Mouse (Mus musculus): ENCODE data around the gene Pm20d1. TPM values are rescaled to one million over a fixed set of nuclear protein-coding genes. Genes with fewer than 3 reads are reported as not detected.

Gene Pm20d1
- polyA plus RNA-seq, 1 experiment from 2014 or later, result 0.08 TPM

- Histone ChIP-seq H3K4me1 (ENCODE audit: control insufficient read depth, insufficient read depth, low read length) (no peaks in the 10 kb centered on the region), H3K27me3 (ENCODE audit: control insufficient read depth, insufficient read depth, low read length) (no peaks in the 10 kb centered on the region), H3K27ac (ENCODE audit: low read depth, low read length) (no peak overlapping the region), H3K4me2 (ENCODE audit: low read depth, low read length) (no peak overlapping the region), H3K4me3 (ENCODE audit: low read depth, low read length) (no peak overlapping the region), H3K9me3 (ENCODE audit: control insufficient read depth, low read length) (no peaks in the 10 kb centered on the region), H3K9ac (replicated peaks; ENCODE audit: low read depth, low read length) (no peak overlapping the region), H3K36me3 (ENCODE audit: control insufficient read depth, insufficient read depth, low read length) (no peaks in the 10 kb centered on the region)
- 96% methylated on average over 6 of the region's 6 CpGs for WGBS
- ATAC-seq (ENCODE audit: low read depth), result no peak
These were observed 40.0 kb upstream of the Pm20d1 start for GRCm38 (mm10) chr1:131757211-131757610.

DNA sequence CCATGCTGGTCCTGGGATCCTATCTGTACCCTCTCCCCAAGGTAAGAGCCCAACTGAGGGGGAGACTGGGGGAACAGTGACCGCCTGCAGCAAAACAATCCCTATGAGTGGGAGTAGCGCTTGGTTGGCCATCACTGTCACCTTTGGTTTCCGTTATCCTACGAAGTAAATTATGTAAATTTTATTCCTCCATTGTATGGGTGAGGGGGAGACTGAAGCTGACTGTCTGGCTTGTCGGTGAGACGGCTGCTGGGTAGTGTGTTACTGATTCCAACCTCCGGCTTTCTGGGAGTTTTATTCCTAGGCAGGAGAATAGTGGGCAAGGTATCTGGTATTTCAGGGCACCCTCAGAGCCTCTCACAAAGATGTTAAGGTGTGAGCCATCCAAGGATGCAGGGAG is 38.4 kb upstream of the Pm20d1 start:
- H3K36me3 ChIP-seq (ENCODE audit: control insufficient read depth, insufficient read depth, low read length), result no peaks in the 10 kb centered on the region
- H3K4me1 ChIP-seq (ENCODE audit: control insufficient read depth, insufficient read depth, low read length), result no peaks in the 10 kb centered on the region
- H3K4me3 ChIP-seq (ENCODE audit: low read depth, low read length), result no peak overlapping the region
- no peak overlapping the region for H3K9ac ChIP-seq (replicated peaks; ENCODE audit: low read depth, low read length)
- no peak for ATAC-seq (ENCODE audit: low read depth)
- WGBS, result 54% methylated on average over 7 of the region's 7 CpGs
- no peak overlapping the region for H3K27ac ChIP-seq (ENCODE audit: low read depth, low read length)
- no peak overlapping the region for H3K4me2 ChIP-seq (ENCODE audit: low read depth, low read length)
- no peaks in the 10 kb centered on the region for H3K27me3 ChIP-seq (ENCODE audit: control insufficient read depth, insufficient read depth, low read length)
- H3K9me3 ChIP-seq (ENCODE audit: control insufficient read depth, low read length), result no peaks in the 10 kb centered on the region

DNA sequence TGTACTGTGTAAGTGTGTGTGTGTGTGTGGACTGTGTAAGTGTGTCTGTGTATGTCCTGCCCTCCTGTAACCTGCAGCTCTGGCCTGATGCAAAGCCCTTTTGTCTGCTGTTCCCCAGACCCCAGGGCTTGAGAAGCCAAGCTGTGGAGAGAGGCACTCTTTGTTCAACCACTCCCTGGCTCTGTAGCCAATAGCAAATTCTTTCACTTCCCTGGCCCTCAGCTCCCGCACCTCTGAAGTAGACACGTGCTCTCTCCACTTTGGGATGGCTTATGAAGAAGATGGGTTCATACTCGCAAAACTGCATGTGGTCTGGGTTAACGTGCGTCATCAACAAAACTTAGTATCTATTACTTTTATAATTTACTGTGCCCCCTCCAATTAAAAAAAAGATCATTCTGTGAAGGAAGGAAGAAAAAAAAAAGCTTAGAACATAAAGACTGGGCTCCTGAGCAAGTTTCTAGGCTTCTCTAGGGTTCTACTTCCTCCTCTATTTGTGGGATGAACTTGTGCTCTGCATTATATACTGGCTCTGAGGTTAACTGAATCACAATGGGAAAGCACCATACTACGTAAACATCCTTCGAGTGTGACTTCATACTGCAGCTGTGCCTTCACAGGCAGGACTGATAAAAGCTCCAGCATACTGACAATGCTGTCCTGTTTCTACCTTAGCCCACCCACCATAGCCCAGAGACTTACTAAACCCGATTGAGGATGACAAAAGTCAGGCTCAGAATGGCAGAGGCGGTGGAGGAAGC is 37.3 kb upstream of the Pm20d1 start:
- H3K27me3 ChIP-seq (ENCODE audit: control insufficient read depth, insufficient read depth, low read length), result no peaks in the 10 kb centered on the region
- H3K27ac ChIP-seq (ENCODE audit: low read depth, low read length), result no peak overlapping the region
- ATAC-seq (ENCODE audit: low read depth), result no peak
- no peaks in the 10 kb centered on the region for H3K36me3 ChIP-seq (ENCODE audit: control insufficient read depth, insufficient read depth, low read length)
- no peaks in the 10 kb centered on the region for H3K4me1 ChIP-seq (ENCODE audit: control insufficient read depth, insufficient read depth, low read length)
- H3K9me3 ChIP-seq (ENCODE audit: control insufficient read depth, low read length), result no peaks in the 10 kb centered on the region
- no peak overlapping the region for H3K4me3 ChIP-seq (ENCODE audit: low read depth, low read length)
- H3K4me2 ChIP-seq (ENCODE audit: low read depth, low read length), result no peak overlapping the region
- H3K9ac ChIP-seq (replicated peaks; ENCODE audit: low read depth, low read length), result no peak overlapping the region
- 71% methylated on average over 9 of the region's 9 CpGs for WGBS

DNA sequence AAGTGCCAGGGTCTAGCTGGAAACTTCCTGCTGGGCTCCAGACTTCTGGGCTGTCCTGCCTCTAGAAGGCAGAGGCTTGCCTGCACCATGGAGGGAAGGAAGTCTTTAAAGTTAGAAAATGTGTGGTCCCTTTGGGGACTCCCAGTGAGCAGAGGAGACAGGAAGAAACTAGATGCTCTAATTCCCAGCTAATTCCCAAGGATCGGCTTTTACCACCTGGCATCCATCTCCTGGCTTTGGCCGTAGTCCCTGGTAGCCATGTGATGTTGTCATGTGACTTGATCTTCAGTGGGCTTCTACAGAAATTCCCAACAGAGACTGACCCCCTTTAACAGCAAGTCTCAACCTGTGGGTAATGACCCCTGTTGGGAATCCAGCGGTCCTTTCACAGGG is 36.8 kb upstream of the Pm20d1 start:
- H3K27me3 ChIP-seq (ENCODE audit: control insufficient read depth, insufficient read depth, low read length), result no peaks in the 10 kb centered on the region
- no peak overlapping the region for H3K9ac ChIP-seq (replicated peaks; ENCODE audit: low read depth, low read length)
- H3K4me2 ChIP-seq (ENCODE audit: low read depth, low read length), result no peak overlapping the region
- no peaks in the 10 kb centered on the region for H3K36me3 ChIP-seq (ENCODE audit: control insufficient read depth, insufficient read depth, low read length)
- no peak overlapping the region for H3K4me3 ChIP-seq (ENCODE audit: low read depth, low read length)
- H3K9me3 ChIP-seq (ENCODE audit: control insufficient read depth, low read length), result no peaks in the 10 kb centered on the region
- 88% methylated on average over 3 of the region's 3 CpGs for WGBS
- no peaks in the 10 kb centered on the region for H3K4me1 ChIP-seq (ENCODE audit: control insufficient read depth, insufficient read depth, low read length)
- no peak for ATAC-seq (ENCODE audit: low read depth)
- H3K27ac ChIP-seq (ENCODE audit: low read depth, low read length), result no peak overlapping the region

- no peak for ATAC-seq (ENCODE audit: low read depth)
- no peak overlapping the region for H3K4me2 ChIP-seq (ENCODE audit: low read depth, low read length)
- WGBS, result 89% methylated on average over 13 of the region's 13 CpGs
These were observed 35.9 kb upstream of the Pm20d1 start for GRCm38 (mm10) chr1:131761079-131761831.

DNA sequence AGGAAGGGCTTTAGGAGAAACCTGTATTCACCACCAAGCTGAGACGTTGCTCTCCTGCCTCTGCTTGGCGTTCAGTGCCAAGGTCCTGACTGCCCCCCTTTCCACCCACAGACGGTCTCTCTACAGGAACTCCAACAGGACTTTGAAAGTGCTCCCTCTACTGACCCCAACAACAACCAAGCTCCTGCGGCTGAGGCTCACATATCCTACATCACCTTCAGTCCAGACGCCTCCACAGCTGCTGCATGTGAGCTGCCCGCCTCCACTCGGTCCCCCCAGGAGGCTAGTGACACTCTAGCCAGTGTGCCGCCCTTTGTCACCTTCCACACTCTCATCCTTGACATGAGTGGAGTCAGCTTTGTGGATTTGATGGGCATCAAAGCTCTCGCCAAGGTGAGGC is 33.5 kb upstream of the Pm20d1 start:
- Histone ChIP-seq H3K36me3 (ENCODE audit: control insufficient read depth, insufficient read depth, low read length) (no peaks in the 10 kb centered on the region), H3K9ac (replicated peaks; ENCODE audit: low read depth, low read length) (no peak overlapping the region), H3K9me3 (ENCODE audit: control insufficient read depth, low read length) (no peaks in the 10 kb centered on the region), H3K4me3 (ENCODE audit: low read depth, low read length) (no peak overlapping the region), H3K4me2 (ENCODE audit: low read depth, low read length) (no peak overlapping the region), H3K27me3 (ENCODE audit: control insufficient read depth, insufficient read depth, low read length) (no peaks in the 10 kb centered on the region), H3K4me1 (ENCODE audit: control insufficient read depth, insufficient read depth, low read length) (no peaks in the 10 kb centered on the region), H3K27ac (ENCODE audit: low read depth, low read length) (no peak overlapping the region)
- 56% methylated on average over 9 of the region's 9 CpGs for WGBS
- ATAC-seq (ENCODE audit: low read depth), result no peak

More at GRCm38 (mm10) chr1:131761079-131761831, 35.9 kb upstream of the Pm20d1 start:
- Histone ChIP-seq H3K27ac (ENCODE audit: low read depth, low read length) (no peak overlapping the region), H3K27me3 (ENCODE audit: control insufficient read depth, insufficient read depth, low read length) (no peaks in the 10 kb centered on the region), H3K36me3 (ENCODE audit: control insufficient read depth, insufficient read depth, low read length) (no peaks in the 10 kb centered on the region), H3K4me1 (ENCODE audit: control insufficient read depth, insufficient read depth, low read length) (no peaks in the 10 kb centered on the region), H3K9ac (replicated peaks; ENCODE audit: low read depth, low read length) (no peak overlapping the region), H3K9me3 (ENCODE audit: control insufficient read depth, low read length) (no peaks in the 10 kb centered on the region), H3K4me3 (ENCODE audit: low read depth, low read length) (no peak overlapping the region)

DNA sequence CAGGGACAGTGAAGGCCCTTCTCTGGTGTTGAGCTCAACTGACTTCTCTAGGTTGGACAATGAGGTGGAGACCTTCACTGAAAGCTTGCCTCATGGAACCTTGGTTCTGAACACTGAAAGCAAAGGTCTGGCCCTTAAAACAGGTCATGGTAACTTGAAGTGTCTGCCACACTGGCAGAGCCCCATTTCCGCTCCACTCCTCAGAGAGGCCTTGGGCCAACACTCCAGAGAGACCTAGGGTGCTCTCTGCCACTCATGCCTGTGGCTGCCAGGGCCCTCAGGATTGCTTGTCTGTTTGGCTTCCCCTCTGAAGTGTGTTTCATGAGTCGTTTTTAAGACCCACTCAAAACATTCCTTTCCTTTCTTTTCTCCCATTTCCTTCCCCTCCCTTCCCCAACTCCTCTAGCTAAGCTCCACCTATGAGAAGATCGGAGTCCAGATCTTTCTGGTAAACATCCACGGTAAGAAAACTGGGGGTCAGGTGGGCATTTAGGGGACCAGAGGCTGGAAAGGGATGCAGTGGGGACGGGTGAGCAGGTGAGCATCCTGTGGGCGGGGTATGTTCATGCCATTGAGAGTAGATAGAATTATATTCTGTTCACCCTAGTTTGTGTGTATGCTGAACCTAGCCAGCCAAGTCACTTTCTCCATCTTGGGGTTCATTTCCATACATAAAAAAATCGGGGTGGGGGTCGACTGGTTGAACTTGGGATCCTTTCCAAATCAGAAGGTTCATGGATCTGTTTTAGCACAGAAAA is 32.4 kb upstream of the Pm20d1 start:
- H3K9me3 ChIP-seq (ENCODE audit: control insufficient read depth, low read length), result no peaks in the 10 kb centered on the region
- no peak overlapping the region for H3K4me3 ChIP-seq (ENCODE audit: low read depth, low read length)
- no peak overlapping the region for H3K4me2 ChIP-seq (ENCODE audit: low read depth, low read length)
- WGBS, result 69% methylated on average over 8 of the region's 8 CpGs
- H3K27ac ChIP-seq (ENCODE audit: low read depth, low read length), result no peak overlapping the region
- no peak overlapping the region for H3K9ac ChIP-seq (replicated peaks; ENCODE audit: low read depth, low read length)
- ATAC-seq (ENCODE audit: low read depth), result no peak
- H3K36me3 ChIP-seq (ENCODE audit: control insufficient read depth, insufficient read depth, low read length), result no peaks in the 10 kb centered on the region
- H3K4me1 ChIP-seq (ENCODE audit: control insufficient read depth, insufficient read depth, low read length), result no peaks in the 10 kb centered on the region
- no peaks in the 10 kb centered on the region for H3K27me3 ChIP-seq (ENCODE audit: control insufficient read depth, insufficient read depth, low read length)

DNA sequence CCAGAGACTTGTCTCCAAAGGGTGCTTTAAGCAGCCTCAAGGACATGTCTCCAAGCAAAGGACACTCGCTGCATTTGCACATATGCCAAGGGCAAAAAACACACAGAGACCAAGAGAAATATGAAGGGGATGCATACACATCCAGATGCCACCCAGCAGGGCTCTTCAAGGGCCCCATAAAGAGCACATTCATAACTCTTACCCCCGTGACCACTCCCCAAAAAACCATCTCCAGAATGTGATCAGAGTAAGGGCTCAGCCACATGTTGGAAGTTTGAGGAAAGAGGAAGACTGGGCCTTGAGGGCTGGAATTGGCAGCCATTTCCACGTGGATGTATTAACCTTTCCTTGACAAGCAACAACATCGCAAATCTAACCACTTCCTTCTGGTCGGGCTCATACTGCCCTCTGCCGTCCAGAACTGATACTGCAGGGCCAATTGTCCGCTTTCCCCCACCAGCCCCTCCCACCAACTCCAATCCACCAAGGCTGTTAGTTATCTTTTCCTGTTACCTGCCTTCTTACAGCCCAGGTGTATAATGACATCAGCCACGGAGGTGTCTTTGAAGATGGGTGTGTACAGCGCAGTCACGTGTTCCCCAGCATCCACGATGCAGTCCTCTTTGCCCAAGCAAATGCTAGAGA is 31.7 kb upstream of the Pm20d1 start:
- no peaks in the 10 kb centered on the region for H3K9me3 ChIP-seq (ENCODE audit: control insufficient read depth, low read length)
- no peaks in the 10 kb centered on the region for H3K4me1 ChIP-seq (ENCODE audit: control insufficient read depth, insufficient read depth, low read length)
- no peaks in the 10 kb centered on the region for H3K27me3 ChIP-seq (ENCODE audit: control insufficient read depth, insufficient read depth, low read length)
- H3K36me3 ChIP-seq (ENCODE audit: control insufficient read depth, insufficient read depth, low read length), result no peaks in the 10 kb centered on the region
- H3K4me3 ChIP-seq (ENCODE audit: low read depth, low read length), result no peak overlapping the region
- no peak overlapping the region for H3K9ac ChIP-seq (replicated peaks; ENCODE audit: low read depth, low read length)
- H3K4me2 ChIP-seq (ENCODE audit: low read depth, low read length), result no peak overlapping the region
- ATAC-seq (ENCODE audit: low read depth), result peak; percentile 66; the same call in 1 of the 2 replicates
- WGBS, result 13% methylated on average over 11 of the region's 11 CpGs
- no peak overlapping the region for H3K27ac ChIP-seq (ENCODE audit: low read depth, low read length)
